Mouse (Mus musculus) embryonic facial prominence, embryonic 12.5 days (tissue): ENCODE measurements at regions not wholly inside any gene's neighbourhood (a gene's known extent, or its start where the extent isn't known, plus 50 kb on each side); places are given as distances from the start of the nearest gene placed in this dataset.

Experiments
- ATAC-seq: fragments of 200-750 bp; cut with Nextera tagmentation; 2 replicates; pipeline ENCODE4 v1.8.0; 2017; ENCODE audit not compliant: insufficient number of reproducible peaks, insufficient read depth, low FRiP score, low TSS enrichment
- H3K27ac ChIP-seq: fragments of 300-500 bp; sonication (generic); 2 replicates; pipeline ENCODE4 v1.5.1; 2016; ENCODE audit warnings: mild to moderate bottlenecking
- H3K27me3 ChIP-seq: fragments of 300-500 bp; sonication (generic); 2 replicates; pipeline ENCODE4 v1.6.1; 2016; ENCODE audit warnings: mild to moderate bottlenecking, moderate library complexity
- H3K36me3 ChIP-seq: fragments of 300-500 bp; sonication (generic); 2 replicates; pipeline ENCODE4 v1.6.1; 2016; ENCODE audit warnings: mild to moderate bottlenecking
- H3K4me1 ChIP-seq: fragments of 300-500 bp; sonication (generic); 2 replicates; pipeline ENCODE4 v1.6.1; 2016
- H3K4me2 ChIP-seq: fragments of 300-500 bp; sonication (generic); replicated peaks from 2 replicates; pipeline ENCODE4 v1.6.1; 2016; ENCODE audit warnings: mild to moderate bottlenecking, moderate library complexity
- H3K4me3 ChIP-seq: fragments of 300-500 bp; sonication (generic); 2 replicates; pipeline ENCODE4 v1.5.1; 2016; ENCODE audit warnings: mild to moderate bottlenecking
- H3K9ac ChIP-seq: fragments of 300-500 bp; sonication (generic); 2 replicates; pipeline ENCODE4 v1.6.1; 2016; ENCODE audit warnings: mild to moderate bottlenecking, moderate library complexity
- H3K9me3 ChIP-seq: fragments of 300-500 bp; sonication (generic); 2 replicates; pipeline ENCODE4 v1.6.1; 2016; ENCODE audit warnings: mild to moderate bottlenecking, moderate library complexity
- WGBS: fragments of 180-500 bp; shearing (Covaris S2); methylation state at CpG from one replicate; pipeline ENCODE4 v1.1.7; 2016; 5-methylcytosine and 5-hydroxymethylcytosine counted together

DNA sequence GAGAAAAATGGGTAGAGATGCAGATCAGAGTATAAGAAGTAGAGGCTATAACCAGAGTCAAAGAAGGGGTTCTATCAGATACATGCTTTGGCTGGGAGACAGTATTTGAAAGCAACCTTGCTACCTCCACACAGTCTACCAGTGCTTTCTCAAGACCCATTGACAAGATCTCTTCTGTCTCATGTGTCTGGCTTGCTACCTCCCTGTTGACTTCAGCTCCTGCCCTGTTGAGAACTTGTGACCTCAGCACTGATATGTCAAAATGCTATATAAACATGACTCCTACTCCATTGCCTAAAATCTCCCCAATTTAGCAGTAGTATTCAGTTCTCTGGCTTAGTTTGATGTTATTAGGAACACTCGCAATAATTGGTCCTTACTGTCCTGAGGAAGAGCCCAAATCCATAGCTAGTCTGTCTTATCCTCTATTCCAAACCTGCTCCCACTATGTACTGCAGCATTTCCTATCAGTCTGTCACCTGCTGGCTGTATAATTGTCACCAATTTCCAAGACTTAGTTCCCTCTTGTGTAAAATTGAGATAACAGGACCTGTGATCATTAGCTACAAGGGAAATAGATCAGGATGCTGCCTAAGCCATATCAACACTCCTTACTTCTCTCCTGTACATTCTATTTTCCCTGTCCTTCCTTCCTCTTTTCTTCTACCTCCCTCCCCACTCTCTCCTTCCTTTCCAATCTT, 224.9 kb downstream of the Fam49a start:
- no peak for ATAC-seq
- Histone ChIP-seq H3K9ac (no peak overlapping the region), H3K27me3 (no peaks in the 10 kb centered on the region), H3K9me3 (no peaks in the 10 kb centered on the region), H3K4me3 (no peak overlapping the region), H3K36me3 (no peaks in the 10 kb centered on the region), H3K27ac (no peak overlapping the region), H3K4me1 (peaks cover 7% of the 10 kb centered on the region; the same call in 1 of the 2 replicates), H3K4me2 (no peak overlapping the region)
- WGBS = 86% methylated on average over 1 of the region's 1 CpGs

DNA sequence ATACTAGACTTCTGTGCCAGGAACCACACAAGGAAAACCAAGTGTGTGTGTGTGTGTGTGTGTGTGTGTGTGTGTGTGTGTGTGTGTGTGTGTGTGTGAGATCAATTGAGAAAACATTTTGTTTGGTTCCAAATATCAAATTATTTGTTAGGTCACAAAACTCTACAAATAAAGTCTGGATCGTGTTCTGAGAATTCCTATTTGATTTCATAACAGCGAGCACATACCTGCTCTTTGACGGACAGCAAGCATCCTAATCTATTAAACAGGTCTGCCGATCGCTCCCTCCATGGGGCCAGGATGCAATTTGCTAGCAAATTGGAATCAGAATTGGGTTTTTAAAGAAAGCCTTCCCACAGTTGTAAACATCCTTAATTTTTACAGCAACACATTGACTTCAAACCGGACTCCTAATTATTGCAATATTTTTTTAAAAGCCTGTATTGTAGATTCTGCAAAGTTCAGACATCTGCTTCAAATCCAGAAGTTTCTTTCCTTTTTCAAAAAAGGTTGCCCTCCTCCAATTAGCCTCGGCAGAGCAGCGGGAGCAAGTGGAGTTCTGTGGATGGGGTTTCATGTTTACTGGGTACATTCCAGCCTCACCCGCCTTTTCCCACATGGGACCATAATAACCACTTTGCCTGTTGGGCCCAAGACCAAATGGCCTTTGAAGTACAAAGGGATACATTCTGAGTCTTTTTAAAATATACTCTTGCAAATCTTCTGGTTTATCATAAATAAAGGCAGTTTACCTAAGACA, 223.2 kb downstream of the Fam49a start:
- H3K4me1 ChIP-seq = peaks cover 7% of the 10 kb centered on the region; the same call in 1 of the 2 replicates
- no peak overlapping the region for H3K9ac ChIP-seq
- H3K4me3 ChIP-seq = no peak overlapping the region
- H3K9me3 ChIP-seq = no peaks in the 10 kb centered on the region
- H3K27me3 ChIP-seq = no peaks in the 10 kb centered on the region
- no peak overlapping the region; the same call in 1 of the 2 replicates for H3K4me2 ChIP-seq
- H3K36me3 ChIP-seq = no peaks in the 10 kb centered on the region
- ATAC-seq = no peak
- 24% methylated on average over 9 of the region's 9 CpGs for WGBS
- no peak overlapping the region for H3K27ac ChIP-seq

DNA sequence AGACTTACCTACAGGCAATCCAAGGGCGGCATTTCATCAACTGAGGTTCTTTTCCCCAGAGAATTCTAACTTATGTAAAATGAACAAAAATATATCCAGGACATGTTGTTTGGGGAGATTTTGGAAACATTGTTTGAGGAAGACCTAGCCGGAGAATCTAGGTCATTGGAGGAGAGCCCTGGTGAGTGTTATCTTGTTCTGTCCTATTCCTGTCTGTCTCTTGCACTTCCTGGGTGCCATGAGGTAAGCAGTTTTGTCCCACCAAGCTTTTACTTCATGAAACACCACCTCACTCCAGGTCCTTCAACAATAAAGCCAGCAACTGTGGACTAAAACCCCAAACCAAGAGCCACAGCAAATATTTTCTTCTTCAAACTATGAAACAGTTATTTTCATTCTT, 218.5 kb downstream of the Fam49a start:
- 89% methylated on average over 2 of the region's 2 CpGs for WGBS
- Histone ChIP-seq H3K4me3 (no peak overlapping the region), H3K27me3 (no peaks in the 10 kb centered on the region), H3K9ac (no peak overlapping the region), H3K36me3 (no peaks in the 10 kb centered on the region), H3K4me1 (0 out of 2 replicates have a peak, but pooled peaks cover 1% of the 10 kb centered on the region), H3K9me3 (no peaks in the 10 kb centered on the region), H3K4me2 (no peak overlapping the region), H3K27ac (no peak overlapping the region)
- no peak for ATAC-seq

DNA sequence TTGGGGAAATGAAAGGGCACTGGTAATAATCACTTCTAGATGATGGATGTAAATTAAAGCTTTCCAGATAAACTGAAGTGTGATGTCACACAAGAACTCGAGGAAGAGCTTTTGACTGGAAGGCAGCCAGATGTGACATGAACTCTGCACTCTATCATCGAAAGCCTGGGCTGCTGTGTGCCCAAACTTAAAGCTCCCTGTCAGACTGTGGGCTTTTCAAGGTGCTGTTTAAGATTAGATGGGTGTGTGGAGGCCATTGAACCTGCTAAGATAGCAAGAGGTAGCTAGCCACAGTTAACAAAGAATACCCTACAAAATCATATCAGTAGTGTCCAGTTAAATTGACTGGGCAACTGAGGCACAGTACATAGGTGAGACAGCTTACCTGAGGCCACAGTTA, 190.1 kb downstream of the Fam49a start:
- 69% methylated on average over 2 of the region's 2 CpGs for WGBS
- no peak overlapping the region for H3K4me2 ChIP-seq
- no peak overlapping the region for H3K4me3 ChIP-seq
- no peak for ATAC-seq
- no peak overlapping the region for H3K9ac ChIP-seq
- no peak overlapping the region for H3K27ac ChIP-seq
- H3K4me1 ChIP-seq = no peaks in the 10 kb centered on the region
- no peaks in the 10 kb centered on the region for H3K36me3 ChIP-seq
- H3K27me3 ChIP-seq = no peaks in the 10 kb centered on the region
- H3K9me3 ChIP-seq = no peaks in the 10 kb centered on the region

DNA sequence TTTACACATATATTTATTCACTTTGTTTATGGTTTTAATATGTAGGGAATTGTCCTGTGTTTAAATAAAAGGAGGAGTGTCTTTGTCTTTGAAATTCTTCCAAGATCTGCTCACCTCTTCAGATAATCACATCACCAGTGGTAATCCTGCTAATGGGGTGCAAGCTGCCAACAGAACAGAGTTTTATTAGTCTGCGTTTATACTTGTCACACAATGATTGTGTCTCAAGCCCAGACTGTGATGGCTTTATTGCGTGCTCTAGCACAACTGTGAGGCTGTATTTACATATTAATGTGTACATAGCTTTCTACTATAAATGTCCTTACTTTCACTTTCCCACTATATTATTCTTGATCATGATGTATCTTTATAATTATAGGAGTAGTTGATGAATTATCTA, 184.8 kb downstream of the Fam49a start:
- H3K9ac ChIP-seq = no peak overlapping the region
- no peak overlapping the region for H3K4me3 ChIP-seq
- no peak overlapping the region for H3K4me2 ChIP-seq
- no peaks in the 10 kb centered on the region for H3K27me3 ChIP-seq
- WGBS = 90% methylated on average over 2 of the region's 2 CpGs
- H3K4me1 ChIP-seq = no peaks in the 10 kb centered on the region
- ATAC-seq = no peak
- H3K36me3 ChIP-seq = no peaks in the 10 kb centered on the region
- no peak overlapping the region for H3K27ac ChIP-seq
- H3K9me3 ChIP-seq = no peaks in the 10 kb centered on the region

DNA sequence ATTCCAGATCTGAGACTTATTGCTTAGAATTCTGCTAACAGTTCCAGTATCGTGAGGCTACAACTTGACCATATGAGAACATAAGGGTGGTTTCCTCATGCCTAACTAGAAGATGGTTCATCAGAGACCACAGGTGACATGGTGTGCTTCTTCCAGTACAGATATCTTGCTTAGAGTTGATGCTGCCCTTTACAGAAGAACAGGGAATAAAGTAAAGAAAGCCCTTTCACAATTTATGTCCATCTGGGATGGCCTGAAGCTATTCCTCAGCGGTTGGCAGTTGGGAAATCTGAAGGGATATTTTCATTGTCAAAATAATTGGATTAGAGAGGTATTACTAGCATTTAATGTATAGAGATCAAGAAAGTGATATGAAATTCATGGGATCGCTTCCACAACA, 184.3 kb downstream of the Fam49a start:
- H3K4me3 ChIP-seq = no peak overlapping the region
- H3K27ac ChIP-seq = no peak overlapping the region
- WGBS = 76% methylated on average over 3 of the region's 3 CpGs
- no peaks in the 10 kb centered on the region for H3K9me3 ChIP-seq
- no peak overlapping the region for H3K9ac ChIP-seq
- H3K36me3 ChIP-seq = no peaks in the 10 kb centered on the region
- ATAC-seq = no peak
- no peak overlapping the region for H3K4me2 ChIP-seq
- H3K27me3 ChIP-seq = no peaks in the 10 kb centered on the region
- no peaks in the 10 kb centered on the region for H3K4me1 ChIP-seq

DNA sequence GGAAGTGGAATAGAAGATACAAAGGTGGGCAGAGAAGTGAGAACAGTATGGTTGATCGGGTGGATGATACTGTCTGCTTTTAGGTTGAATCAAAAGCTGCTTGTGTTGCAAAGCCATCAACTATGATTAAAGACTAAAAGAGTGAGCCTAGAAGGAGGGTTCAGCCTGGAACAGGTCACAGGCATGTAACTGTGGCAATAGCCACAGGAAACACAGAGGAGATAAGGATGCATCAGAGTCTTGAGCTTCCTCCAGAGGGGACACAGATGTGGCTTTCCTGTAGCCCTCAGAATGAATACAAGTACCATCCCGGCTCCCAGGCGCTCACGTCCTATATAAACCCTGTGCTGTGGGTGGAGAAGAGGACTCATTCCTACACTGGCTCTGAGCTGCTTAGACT, 180.9 kb downstream of the Fam49a start:
- Histone ChIP-seq H3K36me3 (no peaks in the 10 kb centered on the region), H3K9me3 (no peaks in the 10 kb centered on the region), H3K4me3 (no peak overlapping the region), H3K27me3 (no peaks in the 10 kb centered on the region), H3K4me1 (no peaks in the 10 kb centered on the region), H3K9ac (no peak overlapping the region), H3K27ac (no peak overlapping the region), H3K4me2 (no peak overlapping the region)
- no peak for ATAC-seq
- WGBS = 93% methylated on average over 4 of the region's 4 CpGs

DNA sequence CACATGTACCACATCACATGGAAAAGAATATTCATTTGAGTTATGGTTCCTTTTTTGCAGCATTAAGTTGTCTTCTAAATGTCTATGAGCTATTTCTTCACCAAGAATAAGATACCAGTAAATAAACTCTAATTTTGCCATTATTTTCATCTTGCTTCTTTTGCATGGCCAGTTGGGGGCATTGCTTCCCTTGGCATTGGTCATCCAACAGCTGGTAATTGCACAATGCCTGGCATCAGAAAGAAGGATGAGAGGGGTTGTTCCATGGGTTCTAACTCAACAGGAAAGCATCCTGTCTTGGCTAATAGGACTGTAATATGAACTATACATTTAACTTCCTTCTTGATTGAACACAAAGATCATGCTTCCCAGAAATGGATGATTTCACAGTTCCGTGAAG, 174.4 kb downstream of the Fam49a start:
- Histone ChIP-seq H3K27ac (no peak overlapping the region), H3K4me3 (no peak overlapping the region), H3K36me3 (no peaks in the 10 kb centered on the region), H3K4me1 (no peaks in the 10 kb centered on the region), H3K9ac (no peak overlapping the region), H3K4me2 (no peak overlapping the region), H3K9me3 (no peaks in the 10 kb centered on the region), H3K27me3 (no peaks in the 10 kb centered on the region)
- 93% methylated on average over 1 of the region's 1 CpGs for WGBS
- ATAC-seq = no peak

DNA sequence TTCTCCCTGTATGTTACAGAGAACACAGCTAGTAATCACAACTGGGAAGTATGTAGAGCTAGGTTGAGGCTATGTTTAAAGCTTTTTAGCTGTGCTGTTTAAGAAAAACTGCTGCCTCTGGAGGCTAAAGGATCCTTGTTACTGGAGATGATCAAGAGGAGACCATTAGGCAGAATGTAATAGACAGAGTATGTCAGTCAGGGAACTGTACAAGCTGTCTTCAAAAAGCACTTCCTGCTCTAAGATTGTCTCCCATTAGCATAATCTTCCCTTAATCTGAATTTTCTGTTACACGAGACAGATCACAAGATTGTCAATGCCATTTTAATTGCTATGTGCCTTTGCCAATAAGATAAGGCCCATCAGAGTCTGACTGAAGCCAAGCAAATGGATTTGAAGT, 170.7 kb downstream of the Fam49a start:
- Histone ChIP-seq H3K4me1 (no peaks in the 10 kb centered on the region), H3K9me3 (no peaks in the 10 kb centered on the region), H3K27ac (no peak overlapping the region), H3K4me3 (no peak overlapping the region), H3K9ac (no peak overlapping the region), H3K27me3 (no peaks in the 10 kb centered on the region), H3K36me3 (no peaks in the 10 kb centered on the region), H3K4me2 (no peak overlapping the region)
- WGBS = 49% methylated on average over 1 of the region's 1 CpGs
- no peak for ATAC-seq
